ENCODE assay signal across 26 mouse cellular contexts in genomic region chr17:10356294-10356693, GRCm38 (mm10). TPM values are rescaled to one million over a fixed set of nuclear protein-coding genes. Genes with fewer than 3 reads are reported as not detected.
A peak's percentile ranks its signal among the peaks of the same experiment; 100 is the strongest.
DNase-seq lines count a peak whose midpoint lies in the region; ATAC-seq and TF ChIP-seq lines count a peak whose summit lies in the region.
"Had no signal": no experiment of that assay in that cellular context is flagged by ENCODE, and none has a peak within 500 bp of the region (broad histone marks: within the 10 kb centered on the region; RNA-seq: fewer than 3 reads in every experiment).

No protein-coding gene starts in this region.

- WGBS in forebrain, embryonic 10.5 days: 51% methylated on average over 6 of the region's 6 CpGs
- 62% methylated on average over 6 of the region's 6 CpGs for WGBS in forebrain, embryonic 16.5 days
- 28% methylated on average over 6 of the region's 6 CpGs for WGBS in kidney, embryonic 15.5 days

- no peak for TF ChIP-seq CTCF in E14TG2a.4 (conservative IDR thresholded peaks at IDR 0.05; ENCODE audit: low read length)

- no peaks in the 10 kb centered on the region for H3K9me3 ChIP-seq in forebrain, embryonic 10.5 days
- no peaks in the 10 kb centered on the region for H3K9me3 ChIP-seq in forebrain, embryonic 16.5 days (ENCODE audit: control insufficient read depth, low read length)
- no peaks in the 10 kb centered on the region for H3K9me3 ChIP-seq in kidney, embryonic 15.5 days (replicated peaks)
- H3K9me3 ChIP-seq in E14TG2a.4 (ENCODE audit: low read length): no peaks in the 10 kb centered on the region
- H3K9me3 ChIP-seq in ES-E14 (ENCODE audit: control insufficient read depth, insufficient read depth, low read depth, low read length): no peaks in the 10 kb centered on the region
- H3K9me3 ChIP-seq: G1E; hindbrain, embryonic 15.5 days; limb, embryonic 12.5 days; liver, embryonic 15.5 days; lung, embryonic 15.5 days; midbrain, embryonic 12.5 days; neural tube, embryonic 15.5 days had no signal

- H3K27ac ChIP-seq in forebrain, embryonic 10.5 days: 0 out of 2 replicates have a peak overlapping the region, but pooled peaks have one; percentile 36
- H3K27ac ChIP-seq in forebrain, embryonic 16.5 days (ENCODE audit: low read length): no peak overlapping the region
- H3K27ac ChIP-seq in kidney, embryonic 15.5 days: no peak overlapping the region
- peak overlapping the region; percentile 74; the same call in 1 of the 2 replicates for H3K27ac ChIP-seq in ES-E14 (ENCODE audit: insufficient read depth, low read depth, low read length, poor library complexity, severe bottlenecking)
- H3K27ac ChIP-seq: hindbrain, embryonic 15.5 days; kidney, postnatal 0 days; limb, embryonic 12.5 days; liver, embryonic 15.5 days; lung, embryonic 15.5 days; midbrain, embryonic 12.5 days; neural tube, embryonic 15.5 days had no signal

- no peak overlapping the region for H3K4me3 ChIP-seq in forebrain, embryonic 10.5 days
- no peak overlapping the region for H3K4me3 ChIP-seq in forebrain, embryonic 16.5 days (replicated peaks; ENCODE audit: low read length)
- no peak overlapping the region for H3K4me3 ChIP-seq in kidney, embryonic 15.5 days (replicated peaks)
- H3K4me3 ChIP-seq in E14TG2a.4 (replicated peaks; ENCODE audit: low read length): peak overlapping the region; percentile 48
- peak overlapping the region; percentile 7 to 43; a peak in 3 of 4 replicates for H3K4me3 ChIP-seq in ES-E14 (ENCODE audit: insufficient read depth in 1 of 2, low read depth in 1 of 2, low read length in 2 of 2, poor library complexity in 1 of 2, severe bottlenecking in 1 of 2)
- H3K4me3 ChIP-seq: hindbrain, embryonic 15.5 days; limb, embryonic 12.5 days; liver, embryonic 15.5 days; lung, embryonic 15.5 days; midbrain, embryonic 12.5 days; neural tube, embryonic 15.5 days had no signal

- no peak overlapping the region for H3K9ac ChIP-seq in forebrain, embryonic 16.5 days (replicated peaks; ENCODE audit: low read depth, low read length)
- no peak overlapping the region for H3K9ac ChIP-seq in kidney, embryonic 15.5 days
- H3K9ac ChIP-seq in ES-E14 (ENCODE audit: insufficient read depth, low read depth, low read length, poor library complexity, severe bottlenecking): no peak overlapping the region
- H3K9ac ChIP-seq: forebrain, postnatal 0 days; hindbrain, embryonic 15.5 days; limb, embryonic 12.5 days; liver, embryonic 15.5 days; lung, embryonic 15.5 days; midbrain, embryonic 12.5 days; neural tube, embryonic 15.5 days had no signal

- no peak for ATAC-seq in forebrain, embryonic 16.5 days
- 0 out of 2 replicates have a peak, but pooled peaks have one; percentile 36 for ATAC-seq in kidney, embryonic 15.5 days (replicated peaks; ENCODE audit: low FRiP score)
- no peak for ATAC-seq in erythroid progenitor cell, adult 5-6 weeks (replicated peaks; ENCODE audit: low FRiP score, poor library complexity, severe bottlenecking)
- ATAC-seq: inflammation-experienced regulatory T-cells, adult 6 months had no signal

- no peaks in the 10 kb centered on the region for H3K36me3 ChIP-seq in forebrain, embryonic 10.5 days (replicated peaks)
- no peaks in the 10 kb centered on the region for H3K36me3 ChIP-seq in forebrain, embryonic 16.5 days (ENCODE audit: control insufficient read depth, insufficient read depth)
- no peaks in the 10 kb centered on the region for H3K36me3 ChIP-seq in kidney, embryonic 15.5 days
- H3K36me3 ChIP-seq in E14TG2a.4 (ENCODE audit: insufficient read depth, low read length): no peaks in the 10 kb centered on the region
- no peaks in the 10 kb centered on the region for H3K36me3 ChIP-seq in ES-E14 (ENCODE audit: control insufficient read depth, insufficient read depth, low read length, poor library complexity, severe bottlenecking)
- H3K36me3 ChIP-seq: G1E; hindbrain, embryonic 15.5 days; limb, embryonic 12.5 days; liver, embryonic 15.5 days; lung, embryonic 15.5 days; midbrain, embryonic 12.5 days; neural tube, embryonic 15.5 days had no signal

- H3K4me2 ChIP-seq in forebrain, embryonic 16.5 days (ENCODE audit: low read length): no peak overlapping the region
- no peak overlapping the region for H3K4me2 ChIP-seq in kidney, embryonic 15.5 days
- H3K4me2 ChIP-seq: hindbrain, embryonic 15.5 days; limb, embryonic 12.5 days; liver, embryonic 15.5 days; lung, embryonic 15.5 days; neural tube, embryonic 15.5 days had no signal

- no peaks in the 10 kb centered on the region for H3K27me3 ChIP-seq in forebrain, embryonic 10.5 days (ENCODE audit: poor library complexity, severe bottlenecking)
- no peaks in the 10 kb centered on the region for H3K27me3 ChIP-seq in forebrain, embryonic 16.5 days (replicated peaks; ENCODE audit: control insufficient read depth, insufficient read depth, low read length)
- no peaks in the 10 kb centered on the region for H3K27me3 ChIP-seq in kidney, embryonic 15.5 days
- H3K27me3 ChIP-seq in E14TG2a.4 (ENCODE audit: insufficient read depth, low read length): no peaks in the 10 kb centered on the region
- H3K27me3 ChIP-seq: hindbrain, embryonic 15.5 days; limb, embryonic 12.5 days; liver, embryonic 15.5 days; lung, embryonic 15.5 days; midbrain, embryonic 12.5 days; neural tube, embryonic 15.5 days had no signal

- peaks cover 29% of the 10 kb centered on the region for H3K4me1 ChIP-seq in forebrain, embryonic 10.5 days
- 0 out of 2 replicates have a peak, but pooled peaks cover 5% of the 10 kb centered on the region for H3K4me1 ChIP-seq in forebrain, embryonic 16.5 days (replicated peaks; ENCODE audit: control insufficient read depth, insufficient read depth, low read length)
- peaks cover 20% of the 10 kb centered on the region for H3K4me1 ChIP-seq in kidney, embryonic 15.5 days
- H3K4me1 ChIP-seq in E14TG2a.4 (replicated peaks; ENCODE audit: low read depth, low read length) (peaks cover 81% of the 10 kb centered on the region), ES-E14 (ENCODE audit: control insufficient read depth in 2 of 2, insufficient read depth in 2 of 2, low read length in 2 of 2, poor library complexity in 1 of 2) (peaks cover 4 to 30% of the 10 kb centered on the region in 2 experiments)

- in situ Hi-C loops in ES-E14 (cut with MboI; ENCODE audit: low sequenced_read_pairs in 2 of 2, unreplicated experiment in 2 of 2): no loop called here

- no peak for DNase-seq in forebrain, embryonic 10.5 days (ENCODE audit: extremely low spot score, low spot score)
- DNase-seq in kidney, postnatal 4 days: no peak
- peak; percentile 56 for DNase-seq in ES-E14 (ENCODE audit: low read depth, low spot score)
- no peak for DNase-seq in lung, adult 18-20 months
- DNase-seq: adrenal gland, postnatal 14 days; cerebellum, adult 18-20 months; forebrain, postnatal 0 days; heart, postnatal 4 days; kidney, adult 11 months; lung, postnatal 36 days; right cerebral cortex, adult 18-20 months; spleen, adult 18-20 months; thymus, postnatal 14 days had no signal

TF ChIP-seq in ES-E14, 5 proteins besides CTCF, POLR2A, EP300 and RAD21:
- TF ChIP-seq MAFK (IDR thresholded peaks at IDR 0.05; ENCODE audit: insufficient read depth, low read depth, low read length) (no peak), HCFC1 (IDR thresholded peaks at IDR 0.05; ENCODE audit: borderline replicate concordance, insufficient read depth, low read length) (no peak), CHD2 (IDR thresholded peaks at IDR 0.05; ENCODE audit: low read depth, low read length) (no peak), ZC3H11A (IDR thresholded peaks at IDR 0.05; ENCODE audit: borderline replicate concordance, low read depth, low read length) (no peak), ZNF384 (IDR thresholded peaks at IDR 0.05; ENCODE audit: low read depth, low read length) (no peak)
TF ChIP-seq in ES-E14: peak in this region for 0.

RNA-seq across cellular contexts. Expression of gene Qk, which starts 36.6 kb away (rescaled TPM):
- 40.5 and 47.0 TPM in 2 replicates for polyA plus RNA-seq in forebrain, embryonic 10.5 days (2016; fragmentation: Nextera tagmentation; extraction: Ambion mirVana)
- 37.6 and 43.6 TPM in 2 replicates for polyA plus RNA-seq in forebrain, embryonic 16.5 days (2015; fragmentation: Nextera tagmentation; extraction: Ambion mirVana)
- 23.2 and 25.6 TPM in 2 replicates for polyA plus RNA-seq in kidney, embryonic 15.5 days (2015; fragmentation: Nextera tagmentation; extraction: Ambion mirVana)
- total RNA-seq in ES-E14 (2012; rRNA removed): 129 and 184 TPM in 2 replicates
- 154 and 211 TPM in 2 replicates for total RNA-seq in erythroid progenitor cell, adult 5-6 weeks (2015; ENCODE audit: low replicate concordance)
- 86.4 and 91.0 TPM in 2 replicates for total RNA-seq in erythroid progenitor cell, adult 5-6 weeks (2017; ENCODE audit: low replicate concordance)

Comparison
In these comparisons a context has a peak if more than half of its experiments do, and no peak if none do; other contexts are left out.
1. H3K27ac ChIP-seq: peak in forebrain, embryonic 10.5 days (single experiment) and ES-E14 (single experiment); none in forebrain, embryonic 16.5 days (single experiment) and kidney, embryonic 15.5 days (single experiment).
2. H3K4me3 ChIP-seq: peak in E14TG2a.4 (single experiment) and ES-E14 (2 of 2); none in forebrain, embryonic 10.5 days (single experiment), forebrain, embryonic 16.5 days (single experiment) and kidney, embryonic 15.5 days (single experiment).